Mouse (Mus musculus) 3134 (cell line): ENCODE results near the gene Zmpste24.

Experiments
- DNase-seq: peaks from one replicate; pipeline ENCODE4 v3.0.0-alpha.2; 2011; ENCODE audit warnings: low spot score; ENCODE audit not compliant: insufficient read length; ENCODE audit errors: extremely low read depth

The Zmpste24 gene

GRCm38 (mm10) chr4:121033006-121033405 is 65.0 kb downstream of the Zmpste24 start:
- DNase-seq, result no peak

DNA sequence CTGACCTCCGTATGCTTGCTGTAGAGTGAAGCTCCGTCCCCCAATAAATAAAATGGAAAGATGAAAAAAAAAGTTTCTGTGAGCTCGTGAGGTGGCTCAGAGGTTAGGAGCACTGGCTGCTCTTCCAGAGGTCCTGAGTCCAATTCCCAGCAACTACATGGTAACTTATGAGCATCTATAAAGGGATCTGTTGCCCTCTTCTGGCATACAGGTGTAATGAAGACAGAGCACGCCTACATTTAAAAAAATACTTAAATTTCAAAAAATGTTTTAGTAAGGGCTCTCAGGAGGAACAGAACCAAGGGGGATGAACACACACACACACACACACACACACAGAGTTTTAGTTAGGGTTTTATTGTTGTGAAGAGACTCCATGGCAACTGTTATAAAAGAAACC is 66.6 kb downstream of the Zmpste24 start:
- DNase-seq, result no peak

GRCm38 (mm10) chr4:121029632-121030031 is 68.4 kb downstream of the Zmpste24 start:
- DNase-seq, result no peak

DNA sequence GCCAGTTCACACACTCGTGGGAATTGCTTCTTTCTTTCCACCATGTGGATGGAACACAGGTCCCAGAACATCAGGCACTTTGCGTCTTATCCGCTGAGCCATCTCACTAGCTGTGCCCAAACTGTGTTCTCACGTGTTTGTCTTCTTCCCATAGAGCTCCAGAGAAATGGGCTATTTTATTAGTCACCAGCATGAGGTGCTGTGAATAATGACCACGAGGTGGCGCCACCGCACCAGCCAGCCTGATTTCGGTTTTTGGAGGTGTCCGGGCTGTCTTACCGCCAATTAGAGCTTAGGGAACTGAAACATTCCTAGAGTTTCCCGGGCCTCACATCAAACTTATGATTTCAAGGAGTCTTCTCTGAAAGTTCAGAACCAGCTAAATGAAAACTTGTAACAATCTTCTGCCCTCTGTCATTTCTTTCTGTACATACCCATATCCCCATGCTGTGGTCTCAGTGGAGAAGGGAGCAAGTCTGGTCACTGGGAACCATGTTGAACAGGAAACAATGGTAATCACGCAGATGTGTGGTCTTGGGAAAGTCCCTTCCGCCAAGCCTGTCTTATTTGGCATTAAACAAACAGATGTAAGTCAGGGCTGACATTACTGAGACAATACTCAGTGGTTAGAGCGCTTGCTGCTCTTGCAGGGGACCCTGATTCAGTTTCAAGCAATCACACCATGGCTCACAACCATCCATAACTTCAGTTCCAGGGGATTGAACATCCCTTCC is 69.2 kb downstream of the Zmpste24 start:
- no peak for DNase-seq

DNA sequence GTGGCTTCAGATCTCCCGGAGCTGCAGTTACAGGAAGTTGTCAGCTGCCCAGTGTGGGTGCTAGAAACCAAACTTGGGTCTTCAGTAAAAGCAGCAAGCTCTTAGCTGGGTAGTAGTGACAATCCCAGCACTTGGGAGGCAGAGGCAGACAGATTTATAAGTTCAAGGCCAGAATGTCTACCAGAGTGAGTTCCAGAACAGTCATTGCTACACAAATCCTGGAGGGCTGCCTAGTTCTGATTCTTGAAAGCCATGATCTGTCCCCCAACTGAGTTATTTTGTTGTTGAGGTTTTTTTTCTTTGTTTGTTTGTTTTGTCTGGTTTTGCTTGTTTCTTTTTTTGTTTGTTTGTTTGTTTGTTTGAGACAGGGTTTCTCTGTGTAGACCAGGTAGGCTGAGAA is 69.9 kb downstream of the Zmpste24 start:
- no peak for DNase-seq

GRCm38 (mm10) chr4:121025681-121026080 is 72.4 kb downstream of the Zmpste24 start:
- DNase-seq, result no peak

DNA sequence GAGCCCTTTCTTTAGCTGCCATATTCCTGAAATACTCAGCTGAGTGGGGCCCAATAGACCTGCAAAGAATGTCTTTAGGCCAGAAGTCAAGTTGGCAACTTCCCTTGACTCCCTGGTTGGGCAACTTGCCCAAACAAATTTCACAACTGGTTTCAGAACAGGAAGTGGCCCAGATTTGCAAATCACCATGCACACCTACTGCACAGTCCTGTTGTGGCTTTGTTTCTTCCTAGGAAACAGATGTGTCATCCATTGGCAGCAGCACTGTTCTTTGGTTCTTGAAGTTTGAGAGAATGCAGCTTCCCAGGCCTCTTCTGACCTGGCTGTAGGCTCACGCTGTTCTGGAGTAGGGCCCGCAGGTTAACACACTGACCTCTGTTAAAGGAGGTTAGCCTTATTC is 74.1 kb downstream of the Zmpste24 start:
- peak; percentile 66 for DNase-seq

GRCm38 (mm10) chr4:121023464-121023863 is 74.6 kb downstream of the Zmpste24 start:
- DNase-seq, result no peak

DNA sequence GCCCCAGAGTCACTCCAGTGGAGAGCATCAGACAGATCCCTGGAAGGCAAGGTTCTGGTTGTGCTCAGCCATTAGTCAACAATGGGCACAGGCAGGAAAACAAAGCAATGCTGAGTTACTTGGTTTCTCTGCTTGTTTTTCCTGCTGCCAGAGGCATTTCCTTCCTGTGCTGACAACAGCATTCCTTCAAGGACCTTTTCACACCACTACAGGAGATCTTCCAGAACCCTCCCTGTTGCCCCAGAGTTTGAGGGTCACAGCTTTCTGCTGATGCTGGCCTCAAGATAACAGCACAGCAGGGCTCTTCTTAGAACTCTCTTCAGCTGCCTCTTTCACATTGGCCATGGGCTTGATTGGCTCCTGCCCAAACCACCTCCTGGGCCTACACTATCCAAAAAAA is 76.1 kb downstream of the Zmpste24 start:
- DNase-seq, result no peak

- DNase-seq, result peak; percentile 45
Measured at GRCm38 (mm10) chr4:121020040-121020790, 77.8 kb downstream of the Zmpste24 start.

GRCm38 (mm10) chr4:121018250-121018649 is 79.8 kb downstream of the Zmpste24 start:
- DNase-seq, result no peak

DNA sequence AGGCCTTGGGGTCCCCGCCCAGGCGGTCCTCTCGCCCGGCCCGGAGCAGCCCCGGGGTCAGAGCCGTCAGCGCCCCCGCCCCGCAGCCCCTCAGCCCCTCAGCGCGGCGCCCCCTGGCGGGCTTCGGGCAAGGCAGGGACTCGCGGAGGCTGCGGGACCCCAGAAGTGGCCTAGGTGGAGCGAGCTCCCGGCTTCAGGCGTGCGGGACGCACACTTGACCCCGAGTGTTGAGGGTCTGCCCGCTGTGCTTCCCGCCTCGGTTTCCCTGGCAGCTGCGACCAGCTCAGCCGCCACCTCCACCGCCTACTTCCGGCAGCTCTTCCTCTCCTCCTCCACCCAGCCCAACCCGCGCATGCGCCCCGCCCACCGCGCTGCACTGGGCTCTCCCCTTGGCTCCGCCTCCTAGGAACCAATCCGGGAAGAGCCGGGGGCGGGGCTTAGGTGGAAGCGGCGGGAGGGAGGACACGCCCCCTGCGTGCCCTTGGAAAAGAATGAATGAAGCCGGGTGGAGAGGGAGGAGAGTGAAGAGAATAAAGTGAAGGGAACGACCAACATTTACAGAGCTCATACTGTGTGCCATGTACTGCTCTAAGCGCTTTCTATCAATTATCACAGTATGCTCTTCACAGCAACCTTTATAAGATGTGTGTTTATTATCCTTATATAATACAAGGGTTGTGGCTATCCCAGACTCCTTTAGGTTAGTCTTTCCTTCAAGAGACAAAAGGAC is 80.9 kb downstream of the Zmpste24 start, which contains the start of gene Smap2:
Gene Smap2 (minus strand): TSS at position 320 of the 730 bp plus-strand sequence.
- DNase-seq, result peak; percentile 93

DNA sequence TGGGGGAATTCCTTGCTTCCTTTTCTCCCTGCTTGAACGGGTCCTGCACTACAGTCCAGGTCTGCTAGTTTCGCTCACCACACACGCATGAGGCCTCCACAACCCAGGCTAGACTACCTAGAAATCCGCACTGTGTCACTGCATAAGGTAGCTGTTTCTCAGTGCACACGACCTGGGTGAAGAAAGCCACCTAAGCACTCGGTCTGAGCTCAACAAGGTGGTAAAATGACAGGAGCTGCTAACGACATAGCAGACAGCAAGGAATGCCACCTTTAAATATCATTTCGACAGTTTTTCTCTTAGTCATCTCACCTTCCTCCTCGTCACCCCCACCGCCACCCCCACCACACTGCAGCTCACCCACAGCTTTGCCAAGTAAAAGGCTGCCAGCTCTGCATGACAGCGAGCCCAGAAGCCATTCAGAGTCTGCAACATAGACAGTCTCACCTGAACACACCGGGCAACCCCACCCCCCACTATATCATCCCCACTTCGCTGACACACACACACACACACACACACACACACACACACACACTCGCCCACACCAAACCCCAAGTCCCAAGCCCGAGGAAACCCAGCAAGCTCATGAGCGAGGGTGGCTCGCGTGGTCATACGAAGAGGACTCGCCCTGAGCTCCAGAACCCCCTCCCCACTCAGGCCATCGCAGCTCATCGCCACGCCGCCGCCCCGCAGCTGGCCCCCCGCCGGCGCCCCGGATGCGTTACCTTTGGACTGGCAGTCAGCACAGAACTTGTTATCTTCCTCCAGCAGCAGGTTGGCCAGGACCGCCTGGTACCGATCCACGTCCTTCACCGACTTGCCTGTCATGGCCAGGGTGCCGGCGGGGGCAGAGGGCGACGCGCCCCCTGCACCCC is 81.8 kb downstream of the Zmpste24 start:
- no peak for DNase-seq

DNA sequence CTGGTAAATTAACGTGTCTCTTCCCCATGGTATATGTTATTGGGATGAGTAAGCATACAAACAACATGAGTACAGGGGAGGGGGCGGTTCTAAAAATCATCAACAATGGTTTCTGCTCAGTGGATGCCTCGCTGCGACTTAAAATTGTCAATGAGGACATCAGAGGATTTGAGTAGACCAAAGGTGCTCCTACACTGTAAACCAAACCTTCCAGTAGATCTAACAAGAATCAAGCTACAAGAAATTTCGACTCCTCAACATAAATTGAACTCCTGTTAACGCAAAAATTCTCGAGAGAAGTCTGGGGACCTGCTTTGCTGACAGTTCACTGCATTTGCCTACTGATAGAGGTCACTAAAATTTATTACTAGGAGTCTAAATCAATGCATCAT is 82.8 kb downstream of the Zmpste24 start:
- DNase-seq, result no peak

DNA sequence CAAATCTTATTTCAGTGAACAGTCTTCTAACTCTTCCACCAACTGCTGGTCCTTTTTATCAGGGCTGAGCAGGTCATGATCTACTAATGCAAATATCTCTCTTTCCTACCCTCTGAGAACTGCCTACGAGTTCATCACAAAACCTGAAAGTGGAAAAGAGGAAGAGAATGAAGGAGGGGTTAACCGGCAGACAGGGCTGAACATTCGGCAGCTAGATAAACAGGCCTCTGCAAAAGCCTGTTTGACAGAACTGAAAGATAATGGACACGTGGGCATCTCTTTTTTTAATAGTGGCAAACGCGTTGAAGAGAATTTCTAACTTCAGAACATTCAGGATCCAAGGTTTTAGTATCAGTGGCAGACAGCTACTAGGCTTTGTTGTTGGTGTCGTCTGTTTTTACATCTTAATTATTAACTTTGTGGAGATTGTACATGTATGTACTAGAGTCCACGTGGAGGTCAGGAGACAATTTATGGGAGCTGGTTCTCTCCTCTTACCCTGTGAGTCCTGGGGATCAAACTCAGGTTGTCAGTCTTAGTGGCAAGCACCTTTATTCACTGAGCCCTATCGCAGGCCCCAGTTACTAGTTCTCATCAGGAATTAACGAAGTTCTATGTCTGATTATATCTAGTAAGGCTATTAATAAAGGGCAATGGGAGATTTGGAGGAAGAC is 83.3 kb downstream of the Zmpste24 start:
- no peak for DNase-seq

- no peak for DNase-seq
Measured at GRCm38 (mm10) chr4:121010770-121011549, 87.1 kb downstream of the Zmpste24 start.
